Mouse (Mus musculus): ENCODE data around the gene Hectd4.

DNA sequence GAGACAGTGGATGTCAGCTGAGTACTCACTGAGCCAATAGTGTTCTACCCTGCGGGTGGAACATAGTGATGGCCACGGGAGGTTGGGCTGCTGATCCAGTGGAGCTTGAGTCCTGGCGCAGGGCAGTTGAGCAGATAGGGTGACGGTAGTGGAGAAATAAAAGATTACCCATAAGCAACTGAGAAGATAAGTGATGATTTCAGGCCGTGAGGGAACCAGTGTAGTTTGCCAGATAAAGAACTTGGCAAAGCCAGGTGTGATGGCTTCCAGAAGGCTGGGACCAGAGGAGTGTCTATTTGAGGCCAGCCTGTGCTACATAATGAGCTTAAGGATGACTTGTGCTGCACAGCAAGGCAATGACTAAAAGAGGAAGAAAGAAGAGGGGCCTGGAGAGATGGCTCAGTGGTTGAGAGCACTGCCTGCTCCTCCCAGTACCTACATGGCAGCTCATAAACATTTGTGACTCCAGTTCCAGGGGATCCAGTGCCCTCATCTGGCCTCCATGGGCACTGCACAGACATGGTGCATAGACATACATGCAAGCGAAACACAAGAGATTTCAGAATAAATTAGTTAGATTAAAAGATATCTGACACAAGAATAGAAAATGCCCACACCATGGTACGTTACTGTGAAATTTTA is 46.8 kb downstream of the Hectd4 start:
- no peak for TF ChIP-seq GATA1 (IDR thresholded peaks at IDR 0.05; ENCODE audit: borderline replicate concordance, low read length)
- TF ChIP-seq FLI1 (IDR thresholded peaks at IDR 0.05; ENCODE audit: low read length), result no peak

Measured in megakaryocyte, embryonic 14.5 days (primary cell).